Mouse (Mus musculus): ENCODE measurements at regions not wholly inside any gene's neighbourhood (a gene's known extent, or its start where the extent isn't known, plus 50 kb on each side); places are given as distances from the start of the nearest gene placed in this dataset.

DNA sequence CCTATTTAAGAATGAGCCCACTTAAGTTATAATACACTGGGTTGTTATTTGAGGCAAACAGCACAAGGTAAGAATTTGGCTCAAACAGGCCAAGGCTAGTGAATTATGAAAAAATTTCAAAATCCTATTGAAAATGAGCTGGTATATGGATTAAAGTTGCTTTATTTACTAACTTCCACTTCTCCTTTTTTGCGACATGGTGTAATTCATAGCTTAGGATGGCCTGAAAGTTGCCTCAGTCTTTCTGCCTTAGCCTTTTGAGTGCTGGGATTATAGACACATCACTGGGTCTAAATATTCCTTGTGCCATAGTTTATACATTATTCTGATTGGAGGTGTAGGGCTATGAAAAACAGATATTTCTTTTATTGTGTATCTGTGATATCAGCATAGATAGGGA lies 81.9 kb downstream of the Edem1 start:
- ATAC-seq (ENCODE audit: low FRiP score) (no peak), DNase-seq (ENCODE audit: low spot score) (no peak)
- Histone ChIP-seq H3K27ac (ENCODE audit: low read depth, low read length) (no peak overlapping the region), H3K36me3 (ENCODE audit: control insufficient read depth, insufficient read depth, low read length) (no peaks in the 10 kb centered on the region), H3K4me2 (replicated peaks; ENCODE audit: low read depth, low read length) (no peak overlapping the region), H3K9me3 (ENCODE audit: control insufficient read depth, low read length) (no peaks in the 10 kb centered on the region), H3K4me3 (ENCODE audit: low read depth, low read length) (no peak overlapping the region), H3K9ac (ENCODE audit: low read depth, low read length) (no peak overlapping the region), H3K27me3 (ENCODE audit: control insufficient read depth, insufficient read depth, low read length) (no peaks in the 10 kb centered on the region), H3K4me1 (replicated peaks; ENCODE audit: control insufficient read depth, insufficient read depth, low read length) (no peaks in the 10 kb centered on the region)
- 100% methylated on average over 1 of the region's 1 CpGs for WGBS

DNA sequence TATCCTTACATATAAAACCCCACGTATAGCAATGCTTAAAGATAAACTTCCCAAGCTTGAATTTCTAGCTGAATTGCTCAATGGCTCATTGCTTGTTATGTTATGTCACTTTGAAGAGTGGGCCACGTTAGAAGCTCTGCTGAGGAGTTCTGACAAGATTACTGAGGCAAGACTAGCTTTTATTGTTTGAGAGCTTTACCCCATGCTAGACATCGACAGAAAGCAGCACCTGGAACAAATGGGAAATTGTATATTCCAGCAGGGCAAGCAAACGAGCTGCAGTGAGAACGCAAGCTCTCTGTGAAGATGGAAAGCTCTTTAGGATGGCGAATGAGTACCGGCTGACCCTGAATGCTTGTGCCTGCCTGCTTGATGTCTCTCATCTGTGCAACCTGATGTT lies 84.1 kb downstream of the Edem1 start:
- Histone ChIP-seq H3K27ac (ENCODE audit: low read depth, low read length) (no peak overlapping the region), H3K9me3 (ENCODE audit: control insufficient read depth, low read length) (no peaks in the 10 kb centered on the region), H3K36me3 (ENCODE audit: control insufficient read depth, insufficient read depth, low read length) (no peaks in the 10 kb centered on the region), H3K27me3 (ENCODE audit: control insufficient read depth, insufficient read depth, low read length) (no peaks in the 10 kb centered on the region), H3K4me2 (replicated peaks; ENCODE audit: low read depth, low read length) (no peak overlapping the region), H3K4me1 (replicated peaks; ENCODE audit: control insufficient read depth, insufficient read depth, low read length) (no peaks in the 10 kb centered on the region), H3K9ac (ENCODE audit: low read depth, low read length) (no peak overlapping the region), H3K4me3 (ENCODE audit: low read depth, low read length) (no peak overlapping the region)
- DNase-seq (ENCODE audit: low spot score): no peak
- WGBS: 65% methylated on average over 7 of the region's 7 CpGs
- ATAC-seq (ENCODE audit: low FRiP score): 0 out of 2 replicates have a peak, but pooled peaks have one; percentile 35

DNA sequence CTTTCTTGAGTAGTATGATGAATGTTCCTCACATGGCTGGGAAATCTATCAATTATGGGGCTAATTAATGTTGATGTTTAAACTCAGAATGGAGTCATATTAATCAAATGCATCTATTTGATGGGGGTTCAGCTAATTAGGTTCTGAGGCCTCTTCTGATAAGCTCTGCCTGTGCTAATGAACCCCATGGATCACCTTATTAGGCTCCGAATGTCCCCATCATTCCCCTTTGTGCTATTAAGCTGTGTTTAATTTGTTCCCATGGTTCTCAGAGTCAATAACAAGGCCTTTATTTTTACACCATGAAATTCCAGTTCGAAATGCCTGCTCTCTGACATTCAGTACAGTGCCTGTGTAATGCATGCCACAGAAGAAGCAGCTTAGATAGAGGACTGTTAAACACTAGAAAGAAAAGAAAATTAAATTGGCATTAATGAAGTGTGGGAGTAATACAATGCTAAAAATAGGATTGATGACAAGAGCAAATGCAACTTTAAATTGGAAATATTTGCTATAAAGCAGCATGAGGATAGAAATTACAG lies 91.0 kb downstream of the Edem1 start:
- Histone ChIP-seq H3K36me3 (ENCODE audit: control insufficient read depth, insufficient read depth, low read length) (no peaks in the 10 kb centered on the region), H3K4me1 (replicated peaks; ENCODE audit: control insufficient read depth, insufficient read depth, low read length) (no peaks in the 10 kb centered on the region), H3K27ac (ENCODE audit: low read depth, low read length) (no peak overlapping the region), H3K4me2 (replicated peaks; ENCODE audit: low read depth, low read length) (no peak overlapping the region), H3K27me3 (ENCODE audit: control insufficient read depth, insufficient read depth, low read length) (no peaks in the 10 kb centered on the region), H3K4me3 (ENCODE audit: low read depth, low read length) (no peak overlapping the region), H3K9me3 (ENCODE audit: control insufficient read depth, low read length) (no peaks in the 10 kb centered on the region), H3K9ac (ENCODE audit: low read depth, low read length) (no peak overlapping the region)
- DNase-seq (ENCODE audit: low spot score) (peak; percentile 5), ATAC-seq (ENCODE audit: low FRiP score) (no peak)
- WGBS: 56% methylated on average over 2 of the region's 2 CpGs

DNA sequence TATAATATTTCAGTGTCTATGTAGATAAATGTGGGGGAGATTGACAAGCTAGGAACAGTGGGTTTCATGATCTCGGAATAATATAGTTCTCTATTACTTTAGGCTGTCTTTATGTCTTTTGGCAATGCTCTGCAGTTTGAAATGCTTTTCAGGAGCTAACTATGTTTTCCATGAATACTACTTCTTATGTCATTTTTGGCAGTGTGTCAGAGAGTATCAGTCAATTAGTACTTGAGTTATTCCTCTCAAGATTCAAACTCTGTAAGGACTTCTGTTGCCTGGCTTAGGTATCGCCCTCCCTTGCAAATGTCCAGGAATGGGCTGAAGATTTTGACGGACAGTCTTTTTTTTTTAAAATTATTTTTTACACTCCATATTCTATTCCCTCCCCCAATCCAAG lies 92.7 kb downstream of the Edem1 start:
- Histone ChIP-seq H3K4me2 (replicated peaks; ENCODE audit: low read depth, low read length) (no peak overlapping the region), H3K4me3 (ENCODE audit: low read depth, low read length) (no peak overlapping the region), H3K36me3 (ENCODE audit: control insufficient read depth, insufficient read depth, low read length) (no peaks in the 10 kb centered on the region), H3K4me1 (replicated peaks; ENCODE audit: control insufficient read depth, insufficient read depth, low read length) (no peaks in the 10 kb centered on the region), H3K27ac (ENCODE audit: low read depth, low read length) (no peak overlapping the region), H3K27me3 (ENCODE audit: control insufficient read depth, insufficient read depth, low read length) (no peaks in the 10 kb centered on the region), H3K9ac (ENCODE audit: low read depth, low read length) (no peak overlapping the region), H3K9me3 (ENCODE audit: control insufficient read depth, low read length) (no peaks in the 10 kb centered on the region)
- 96% methylated on average over 3 of the region's 3 CpGs for WGBS
- DNase-seq (ENCODE audit: low spot score) (no peak), ATAC-seq (ENCODE audit: low FRiP score) (no peak)

DNA sequence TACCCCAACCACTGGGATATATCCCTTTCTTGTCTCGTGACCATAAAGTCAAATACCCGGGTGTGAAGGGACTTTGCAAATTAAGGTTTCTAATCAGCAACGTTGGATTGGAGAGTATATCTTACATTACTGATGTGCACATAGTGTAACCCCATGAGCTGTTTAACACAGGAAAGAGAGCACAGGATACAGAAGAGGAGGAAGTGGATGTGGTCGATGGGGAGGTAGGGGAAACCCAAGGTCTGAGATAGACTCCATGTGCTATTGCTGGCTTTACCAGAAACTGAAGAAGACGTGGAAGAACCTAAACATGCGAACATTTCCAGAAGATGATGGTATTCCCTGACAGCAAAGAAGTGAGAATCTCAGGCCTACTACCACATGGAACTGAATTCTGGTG lies 94.1 kb downstream of the Edem1 start:
- no peak for ATAC-seq (ENCODE audit: low FRiP score)
- WGBS: 85% methylated on average over 6 of the region's 6 CpGs
- Histone ChIP-seq H3K9me3 (ENCODE audit: control insufficient read depth, low read length) (no peaks in the 10 kb centered on the region), H3K27ac (ENCODE audit: low read depth, low read length) (no peak overlapping the region), H3K4me2 (replicated peaks; ENCODE audit: low read depth, low read length) (no peak overlapping the region), H3K4me3 (ENCODE audit: low read depth, low read length) (no peak overlapping the region), H3K9ac (ENCODE audit: low read depth, low read length) (no peak overlapping the region), H3K36me3 (ENCODE audit: control insufficient read depth, insufficient read depth, low read length) (no peaks in the 10 kb centered on the region), H3K27me3 (ENCODE audit: control insufficient read depth, insufficient read depth, low read length) (no peaks in the 10 kb centered on the region), H3K4me1 (replicated peaks; ENCODE audit: control insufficient read depth, insufficient read depth, low read length) (no peaks in the 10 kb centered on the region)
- DNase-seq (ENCODE audit: low spot score): no peak

DNA sequence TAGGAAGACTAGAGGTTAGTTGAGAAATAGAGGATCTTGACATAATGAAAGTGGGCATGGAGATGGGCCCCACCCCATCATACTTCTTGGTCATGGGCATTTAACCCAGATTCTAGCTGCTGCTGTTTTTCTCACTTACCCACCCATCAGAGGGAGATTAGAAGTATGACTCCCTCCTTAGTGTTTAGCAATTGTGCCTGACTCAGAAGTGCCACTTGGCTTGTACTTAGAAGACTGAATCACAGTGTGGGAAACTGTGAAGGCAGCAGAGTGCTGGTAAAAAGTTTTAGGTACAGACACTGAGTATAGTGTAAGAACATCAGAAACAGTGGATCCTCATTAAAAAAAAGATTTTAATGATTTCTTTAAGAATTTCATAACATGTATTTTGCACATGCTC lies 100.5 kb downstream of the Edem1 start:
- H3K27ac ChIP-seq (ENCODE audit: low read depth, low read length): no peak overlapping the region
- H3K4me1 ChIP-seq (replicated peaks; ENCODE audit: control insufficient read depth, insufficient read depth, low read length): no peaks in the 10 kb centered on the region
- H3K4me2 ChIP-seq (replicated peaks; ENCODE audit: low read depth, low read length): no peak overlapping the region
- ATAC-seq (ENCODE audit: low FRiP score): no peak
- no peaks in the 10 kb centered on the region for H3K9me3 ChIP-seq (ENCODE audit: control insufficient read depth, low read length)
- H3K9ac ChIP-seq (ENCODE audit: low read depth, low read length): no peak overlapping the region
- no peak overlapping the region for H3K4me3 ChIP-seq (ENCODE audit: low read depth, low read length)
- no peak for DNase-seq (ENCODE audit: low spot score)
- H3K36me3 ChIP-seq (ENCODE audit: control insufficient read depth, insufficient read depth, low read length): no peaks in the 10 kb centered on the region
- no peaks in the 10 kb centered on the region for H3K27me3 ChIP-seq (ENCODE audit: control insufficient read depth, insufficient read depth, low read length)

DNA sequence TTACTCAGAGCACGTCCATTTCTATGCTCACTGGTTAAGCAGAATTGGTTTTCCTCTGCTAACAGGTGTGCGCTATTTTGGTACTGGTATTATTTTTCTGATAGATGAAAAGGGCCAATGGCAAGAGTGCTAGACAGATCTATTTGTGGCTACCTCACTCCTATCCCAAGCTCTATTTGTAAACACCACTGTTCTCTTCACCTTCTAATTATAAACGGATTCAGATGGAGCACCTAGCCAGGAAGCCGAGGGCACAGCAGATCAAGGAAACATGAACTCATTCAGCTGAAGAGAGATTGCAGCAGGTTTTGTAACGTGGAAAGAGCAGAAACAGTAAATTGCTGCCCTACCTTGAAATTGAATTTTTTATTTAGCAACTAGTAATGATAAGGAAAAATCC lies 110.2 kb downstream of the Edem1 start:
- no peak for ATAC-seq (ENCODE audit: low FRiP score)
- no peak for DNase-seq (ENCODE audit: low spot score)
- Histone ChIP-seq H3K27me3 (ENCODE audit: control insufficient read depth, insufficient read depth, low read length) (no peaks in the 10 kb centered on the region), H3K36me3 (ENCODE audit: control insufficient read depth, insufficient read depth, low read length) (no peaks in the 10 kb centered on the region), H3K27ac (ENCODE audit: low read depth, low read length) (no peak overlapping the region), H3K4me1 (replicated peaks; ENCODE audit: control insufficient read depth, insufficient read depth, low read length) (no peaks in the 10 kb centered on the region), H3K4me3 (ENCODE audit: low read depth, low read length) (no peak overlapping the region), H3K4me2 (replicated peaks; ENCODE audit: low read depth, low read length) (no peak overlapping the region), H3K9me3 (ENCODE audit: control insufficient read depth, low read length) (no peaks in the 10 kb centered on the region), H3K9ac (ENCODE audit: low read depth, low read length) (no peak overlapping the region)
- WGBS: 86% methylated on average over 5 of the region's 5 CpGs

DNA sequence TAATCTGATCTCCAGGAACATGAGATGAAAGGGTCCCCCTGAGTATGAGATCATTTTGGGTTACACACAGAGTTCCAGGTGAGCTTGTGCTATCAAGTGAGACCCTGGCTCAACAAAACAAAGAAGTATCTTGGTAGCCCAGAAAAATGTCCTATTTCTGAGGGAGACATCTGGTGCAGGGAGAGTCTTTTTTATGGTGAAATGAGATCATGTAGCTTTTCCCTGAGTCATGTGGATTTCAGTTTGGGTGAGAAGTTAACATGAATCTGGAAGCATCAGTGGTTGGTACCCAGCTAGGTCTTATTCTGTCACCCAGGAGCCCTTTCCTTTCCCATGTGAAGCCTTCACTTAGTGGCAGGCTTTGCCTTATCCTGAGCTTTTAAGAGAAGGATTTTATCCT lies 113.8 kb downstream of the Edem1 start:
- no peaks in the 10 kb centered on the region for H3K27me3 ChIP-seq (ENCODE audit: control insufficient read depth, insufficient read depth, low read length)
- H3K4me3 ChIP-seq (ENCODE audit: low read depth, low read length): no peak overlapping the region
- no peak for ATAC-seq (ENCODE audit: low FRiP score)
- DNase-seq (ENCODE audit: low spot score): no peak
- H3K9ac ChIP-seq (ENCODE audit: low read depth, low read length): no peak overlapping the region
- H3K9me3 ChIP-seq (ENCODE audit: control insufficient read depth, low read length): no peaks in the 10 kb centered on the region
- no peak overlapping the region for H3K27ac ChIP-seq (ENCODE audit: low read depth, low read length)
- H3K36me3 ChIP-seq (ENCODE audit: control insufficient read depth, insufficient read depth, low read length): no peaks in the 10 kb centered on the region
- no peak overlapping the region for H3K4me2 ChIP-seq (replicated peaks; ENCODE audit: low read depth, low read length)
- H3K4me1 ChIP-seq (replicated peaks; ENCODE audit: control insufficient read depth, insufficient read depth, low read length): no peaks in the 10 kb centered on the region

DNA sequence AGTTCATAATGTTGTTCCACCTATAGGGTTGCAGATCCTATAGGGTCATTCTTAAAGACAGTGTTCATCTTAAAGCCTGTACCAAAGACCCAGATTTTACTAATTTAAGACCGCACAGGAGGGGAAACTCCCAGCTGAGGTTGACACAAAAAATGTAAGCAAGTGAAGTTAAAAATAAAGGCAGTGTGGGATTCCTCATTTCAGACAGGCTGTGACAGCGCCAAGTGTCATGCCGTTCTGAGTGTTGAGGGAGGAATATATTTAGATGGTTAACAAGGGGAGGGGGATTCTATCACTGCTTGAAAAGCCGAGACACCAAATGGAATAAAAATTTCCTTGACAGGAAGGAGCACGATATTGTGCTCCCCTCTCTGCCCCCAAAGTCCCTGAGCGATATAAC lies 123.9 kb downstream of the Edem1 start:
- Histone ChIP-seq H3K9me3 (ENCODE audit: control insufficient read depth, low read length) (no peaks in the 10 kb centered on the region), H3K27ac (ENCODE audit: low read depth, low read length) (no peak overlapping the region), H3K4me1 (replicated peaks; ENCODE audit: control insufficient read depth, insufficient read depth, low read length) (no peaks in the 10 kb centered on the region), H3K27me3 (ENCODE audit: control insufficient read depth, insufficient read depth, low read length) (no peaks in the 10 kb centered on the region), H3K4me2 (replicated peaks; ENCODE audit: low read depth, low read length) (no peak overlapping the region), H3K4me3 (ENCODE audit: low read depth, low read length) (no peak overlapping the region), H3K9ac (ENCODE audit: low read depth, low read length) (no peak overlapping the region), H3K36me3 (ENCODE audit: control insufficient read depth, insufficient read depth, low read length) (no peaks in the 10 kb centered on the region)
- 91% methylated on average over 6 of the region's 6 CpGs for WGBS
- no peak for ATAC-seq (ENCODE audit: low FRiP score)
- no peak for DNase-seq (ENCODE audit: low spot score)
